Mouse (Mus musculus) olfactory bulb, adult 2 months (tissue): ENCODE measurements around the gene Tsc2. TPM values are rescaled to one million over a fixed set of nuclear protein-coding genes. Genes with fewer than 3 reads are reported as not detected.

Source experiments
- H3K27ac ChIP-seq: fragments of 200-500 bp; 2 replicates; pipeline ENCODE4 v1.5.1; 2012; ENCODE audit warnings: low read depth, low read length; ENCODE audit not compliant: insufficient read depth
- H3K4me1 ChIP-seq: fragments of 200-500 bp; 2 replicates; pipeline ENCODE4 v1.6.1; 2012; ENCODE audit warnings: low read length; ENCODE audit not compliant: control insufficient read depth, insufficient read depth
- H3K4me3 ChIP-seq: fragments of 200-500 bp; 2 replicates; pipeline ENCODE4 v1.5.1; 2012; ENCODE audit warnings: mild to moderate bottlenecking, low read depth, low read length, moderate library complexity; ENCODE audit not compliant: insufficient read depth
- CTCF ChIP-seq: fragments of 200-500 bp; IDR thresholded peaks from 2 replicates; pipeline ENCODE4 v1.5.1; 2012; ENCODE audit warnings: low read depth, mild to moderate bottlenecking, low read length, moderate library complexity; ENCODE audit not compliant: insufficient read depth
- POLR2A ChIP-seq: fragments of 200-500 bp; IDR thresholded peaks from 2 replicates; pipeline ENCODE4 v1.6.1; 2012; ENCODE audit warnings: mild to moderate bottlenecking, low read depth, low read length, moderate library complexity; ENCODE audit not compliant: insufficient read depth
- WGBS: fragments of 180-500 bp; shearing (Covaris S2); methylation state at CpG from one replicate; pipeline ENCODE4 v1.1.7; 2018; 5-methylcytosine and 5-hydroxymethylcytosine counted together
- polyA plus RNA-seq: library from polyadenylated mRNA; stranded (reverse); fragments of >200 nt; gene quantifications from 2 replicates; pipeline ENCODE4 v1.2.4, GENCODE M21; 2012; ENCODE audit warnings: low replicate concordance; ENCODE audit not compliant: missing spikeins, insufficient read depth, insufficient read length

Tsc2 gene
- polyA plus RNA-seq, 1 experiment = 286 TPM

DNA sequence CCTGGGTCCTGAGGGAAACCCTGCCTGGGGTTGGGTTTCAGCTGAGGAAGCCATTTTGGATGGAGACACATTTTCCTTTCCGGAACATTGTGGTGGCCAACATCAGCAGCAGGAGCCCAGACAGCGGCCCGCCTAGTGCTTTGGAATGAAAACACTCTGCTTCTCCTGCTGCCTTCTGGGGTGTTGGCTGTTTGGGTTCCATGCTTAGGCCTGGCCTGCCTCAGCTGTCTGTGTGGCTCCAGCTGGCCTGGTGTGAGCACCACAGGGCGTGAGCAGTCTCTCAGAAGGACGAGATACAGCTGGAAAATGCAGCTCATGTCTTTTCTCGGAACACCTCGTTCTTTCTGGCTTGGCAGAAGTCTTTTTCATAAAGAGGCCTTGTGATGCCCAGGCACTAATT, 75.3 kb downstream of the Tsc2 start:
- Histone ChIP-seq H3K4me1 (peaks cover 24% of the 10 kb centered on the region), H3K27ac (peak overlapping the region; percentile 96), H3K4me3 (no peak overlapping the region)
- TF ChIP-seq CTCF (no peak), POLR2A (no peak)
- 53% methylated on average over 7 of the region's 7 CpGs for WGBS

DNA sequence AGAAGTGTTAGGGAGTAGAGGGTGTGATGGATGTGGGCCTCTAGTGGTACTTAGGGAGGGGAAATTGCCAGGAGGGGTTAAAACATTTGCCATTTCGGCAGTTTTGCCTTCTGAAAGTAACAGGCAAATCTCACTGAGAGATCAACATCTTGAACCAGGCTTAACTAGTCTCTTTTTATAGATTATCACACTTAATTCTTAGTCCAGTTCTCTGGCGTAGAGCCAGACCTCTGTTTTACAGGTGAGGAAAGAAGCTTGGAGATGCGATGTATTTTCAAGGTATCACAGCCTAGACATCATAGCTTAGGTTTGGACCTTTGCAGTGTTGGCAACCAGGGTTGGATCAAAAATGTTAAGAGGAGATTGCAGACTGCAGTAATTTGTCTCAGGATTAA, 81.4 kb downstream of the Tsc2 start:
- H3K4me3 ChIP-seq = peak overlapping the region; percentile 76
- TF ChIP-seq POLR2A (no peak), CTCF (no peak)
- 22% methylated on average over 3 of the region's 3 CpGs for WGBS
- H3K27ac ChIP-seq = peak overlapping the region; percentile 69; the same call in 1 of the 2 replicates
- peaks cover 15% of the 10 kb centered on the region for H3K4me1 ChIP-seq

DNA sequence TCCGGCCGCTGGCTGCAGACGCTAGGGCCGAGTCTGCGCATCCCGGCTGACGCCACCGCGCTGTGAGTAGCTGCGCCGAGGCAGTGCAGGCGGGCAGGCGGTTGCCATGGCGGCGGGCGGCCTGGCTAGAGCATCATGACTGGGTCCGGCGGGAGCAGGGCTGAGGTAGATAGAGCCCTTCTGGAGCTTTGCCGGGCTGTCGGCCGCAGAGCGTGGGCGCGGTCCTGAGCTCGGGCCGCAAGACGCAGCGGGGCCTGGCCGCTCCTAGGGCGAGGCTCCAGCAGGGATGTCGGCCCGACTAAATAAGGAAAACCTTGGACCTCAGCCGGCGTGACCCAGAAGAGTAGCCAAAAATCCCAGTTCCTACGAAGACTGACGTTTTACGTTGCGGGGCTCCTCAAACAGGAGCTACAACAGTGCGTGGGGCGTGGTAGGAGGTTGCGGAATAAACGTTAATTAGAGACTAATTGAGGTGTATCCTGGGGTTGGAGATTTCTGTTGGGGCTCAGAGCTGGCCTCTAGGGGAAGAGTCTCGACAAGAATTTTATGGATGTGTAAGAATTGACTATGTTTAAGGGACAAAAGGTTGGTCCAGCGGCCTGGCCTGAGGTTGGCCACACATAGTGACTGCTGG, 81.9 kb downstream of the Tsc2 start:
- TF ChIP-seq CTCF (no peak), POLR2A (no peak)

DNA sequence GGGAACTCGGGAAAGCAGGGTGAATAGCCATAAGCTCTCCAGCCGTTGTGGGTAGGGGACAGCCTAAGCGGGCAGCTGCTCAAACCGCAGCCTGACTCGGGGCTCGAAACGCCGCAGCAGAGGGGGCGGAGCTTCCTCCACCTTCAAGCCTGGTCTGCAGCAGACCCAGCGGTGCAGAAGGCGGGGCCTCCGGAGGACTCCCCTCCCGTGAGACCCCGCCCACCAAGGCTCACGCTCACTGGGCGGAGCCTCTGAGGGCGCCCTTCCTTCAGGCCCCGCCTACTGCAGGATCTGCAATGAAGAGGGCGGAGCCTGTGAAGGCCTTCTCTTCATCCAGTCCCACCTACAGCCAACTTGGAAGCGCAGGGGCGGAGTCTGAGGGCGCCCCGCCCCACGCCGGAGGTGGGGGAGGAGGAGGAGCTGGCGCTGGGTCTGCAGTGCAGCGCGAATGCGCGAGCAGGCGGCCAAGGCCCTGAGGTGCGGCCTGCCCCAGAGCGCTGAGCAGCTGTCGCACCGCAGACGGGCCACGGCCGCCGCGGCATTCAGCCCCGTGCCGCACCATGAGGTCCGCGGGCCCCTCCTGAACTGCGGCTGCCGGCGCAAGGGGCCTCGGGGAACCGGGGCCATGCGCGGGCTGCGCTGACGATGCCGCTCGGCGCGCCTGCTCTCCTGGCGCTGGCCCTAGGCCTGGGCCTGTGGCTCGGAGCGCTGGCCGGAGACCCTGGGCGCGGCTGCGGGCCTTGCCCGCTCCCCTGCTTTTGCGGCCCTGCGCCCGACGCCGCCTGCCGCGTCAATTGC, 82.6 kb downstream of the Tsc2 start, which contains the start of gene Pkd1:
Gene Pkd1 (plus strand): TSS at position 217 of the 798 bp plus-strand sequence.
- Histone ChIP-seq H3K4me3 (peak within 1 kb of the TSS; percentile 76), H3K27ac (peak within 1 kb of the TSS; percentile 78), H3K4me1 (peaks cover 13% of the 10 kb centered on the region)
- no peak for TF ChIP-seq CTCF
- peak; percentile 98 for TF ChIP-seq POLR2A
- under 1% methylated on average over 72 of the region's 72 CpGs for whole genome bisulfite sequencing

More for the DNA sequence above, 81.9 kb downstream of the Tsc2 start:
- Histone ChIP-seq H3K4me3 (peak overlapping the region; percentile 76), H3K4me1 (peaks cover 15% of the 10 kb centered on the region), H3K27ac (peak overlapping the region; percentile 69)
- WGBS = under 1% methylated on average over 44 of the region's 44 CpGs

DNA sequence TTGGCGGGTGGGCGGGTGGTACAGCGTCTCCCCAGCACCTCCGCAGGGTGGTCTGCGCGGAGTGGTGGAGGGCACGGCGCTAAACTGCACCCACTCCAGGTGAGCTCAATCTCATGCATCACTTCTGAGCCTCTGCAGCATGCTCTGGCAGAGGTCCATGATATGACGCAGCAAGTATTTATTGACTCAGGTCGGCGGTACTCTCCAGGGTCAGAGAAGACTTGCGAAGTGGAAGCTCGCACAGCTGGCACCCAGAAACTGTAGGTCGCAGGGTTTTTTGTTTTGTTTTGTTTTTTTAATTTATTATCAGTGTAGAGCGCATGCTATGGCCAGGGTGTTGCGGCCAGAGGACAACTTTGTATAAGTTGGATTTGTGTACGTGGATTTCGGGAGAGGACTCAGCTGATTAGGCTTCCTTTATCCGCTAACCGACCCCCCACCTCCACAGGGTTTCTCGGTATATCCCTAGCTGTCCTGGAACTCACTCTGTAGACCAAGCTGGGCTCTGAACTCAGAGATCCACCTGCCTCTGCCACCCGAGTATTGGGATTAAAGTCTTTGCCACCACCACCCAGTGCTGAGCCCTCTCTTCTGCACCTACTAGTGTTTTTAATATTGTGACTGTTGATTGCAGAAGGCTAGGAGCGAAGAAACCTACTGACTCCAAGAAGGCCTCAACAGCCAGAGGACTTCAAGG, 83.4 kb downstream of the Tsc2 start:
- 8% methylated on average over 23 of the region's 23 CpGs for WGBS
- TF ChIP-seq CTCF (no peak), POLR2A (no peak)
- Histone ChIP-seq H3K4me1 (peaks cover 14% of the 10 kb centered on the region), H3K4me3 (peak overlapping the region; percentile 76), H3K27ac (peak overlapping the region; percentile 78; the same call in 1 of the 2 replicates)

DNA sequence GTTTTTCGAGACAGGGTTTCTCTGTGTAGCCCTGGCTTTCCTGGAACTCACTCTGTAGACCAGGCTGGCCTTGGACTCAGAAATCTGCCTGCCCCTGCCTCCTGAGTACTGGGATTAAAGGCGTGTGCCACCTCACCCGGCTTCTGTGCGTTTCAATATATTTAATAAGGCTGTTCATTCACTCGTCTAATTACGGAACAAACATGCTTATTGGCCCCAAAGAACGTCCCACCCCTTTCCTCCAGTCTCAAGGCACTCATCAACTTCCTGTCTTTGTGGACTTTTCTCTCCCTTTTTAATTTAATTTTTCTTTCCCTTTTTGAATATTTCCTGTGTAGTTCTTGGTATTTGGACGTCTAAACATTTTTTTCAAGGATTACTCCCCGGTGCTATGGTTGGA, 84.0 kb downstream of the Tsc2 start:
- Histone ChIP-seq H3K4me3 (no peak overlapping the region), H3K27ac (no peak overlapping the region), H3K4me1 (peaks cover 14% of the 10 kb centered on the region)
- TF ChIP-seq POLR2A (no peak), CTCF (no peak)
- WGBS = 18% methylated on average over 9 of the region's 9 CpGs

DNA sequence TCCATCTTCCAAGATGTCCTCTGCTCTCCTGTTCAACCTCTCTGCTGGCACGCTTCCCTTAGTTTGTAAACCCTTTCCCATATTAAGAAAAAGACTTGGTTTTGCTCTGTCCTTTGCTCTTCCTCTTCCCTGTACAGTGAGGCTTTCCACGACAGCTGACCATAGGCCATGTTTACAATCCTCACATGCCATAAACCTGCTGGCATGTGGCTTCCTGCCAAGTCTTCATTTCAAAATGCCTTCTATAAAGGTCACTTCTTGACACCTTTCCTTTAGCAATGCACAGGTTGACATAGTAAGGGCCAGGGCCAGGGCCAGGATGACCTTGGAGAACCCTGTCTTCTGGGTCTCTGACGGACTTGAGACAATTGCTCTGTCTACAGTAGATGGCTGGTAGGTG, 86.2 kb downstream of the Tsc2 start:
- Histone ChIP-seq H3K4me3 (no peak overlapping the region), H3K27ac (no peak overlapping the region), H3K4me1 (peaks cover 10% of the 10 kb centered on the region)
- TF ChIP-seq POLR2A = no peak
- TF ChIP-seq CTCF = no peak
- WGBS = 92% methylated on average over 3 of the region's 3 CpGs

Other genes starting within 250 kb of the Tsc2 start
- gene Rnps1, start 218.1 kb downstream of the Tsc2 start, polyA plus RNA-seq = not detected in 2 replicates
- gene Eci1, start 206.0 kb downstream of the Tsc2 start, polyA plus RNA-seq = not detected in 2 replicates
- gene Dnase1l2, start 189.5 kb downstream of the Tsc2 start, polyA plus RNA-seq = not detected in 2 replicates
- not detected in 2 replicates for gene E4f1, start 162.3 kb downstream of the Tsc2 start, polyA plus RNA-seq
- not detected in 2 replicates for gene Pgp, start 162.2 kb downstream of the Tsc2 start, polyA plus RNA-seq
- gene Bricd5, start 158.7 kb downstream of the Tsc2 start, polyA plus RNA-seq = not detected in 2 replicates
- gene Mlst8, start 153.6 kb downstream of the Tsc2 start, polyA plus RNA-seq = not detected in 2 replicates
- gene Caskin1, start 144.0 kb downstream of the Tsc2 start, polyA plus RNA-seq = not detected in 2 replicates
- not detected in 2 replicates for gene Traf7, start 104.7 kb downstream of the Tsc2 start, polyA plus RNA-seq
- not detected in 2 replicates for gene Rab26, start 98.4 kb downstream of the Tsc2 start, polyA plus RNA-seq
- not detected in 2 replicates for gene Pkd1, start 82.8 kb downstream of the Tsc2 start, polyA plus RNA-seq
- gene Nthl1, start 50 bp upstream of the Tsc2 start, polyA plus RNA-seq = not detected in 2 replicates
- gene Slc9a3r2, start 17.7 kb upstream of the Tsc2 start, polyA plus RNA-seq = not detected in 2 replicates
- gene Npw, start 25.8 kb upstream of the Tsc2 start, polyA plus RNA-seq = not detected in 2 replicates
- not detected in 2 replicates for gene Zfp598, start 37.1 kb upstream of the Tsc2 start, polyA plus RNA-seq
- gene Syngr3, start 57.3 kb upstream of the Tsc2 start, polyA plus RNA-seq = not detected in 2 replicates
- not detected in 2 replicates for gene Gfer, start 63.5 kb upstream of the Tsc2 start, polyA plus RNA-seq
- gene Noxo1, start 63.6 kb upstream of the Tsc2 start, polyA plus RNA-seq = not detected in 2 replicates
- not detected in 2 replicates for gene Tbl3, start 75.0 kb upstream of the Tsc2 start, polyA plus RNA-seq
- gene Rnf151, start 85.4 kb upstream of the Tsc2 start, polyA plus RNA-seq = not detected in 2 replicates
- gene Rps2, start 85.5 kb upstream of the Tsc2 start, polyA plus RNA-seq = not detected in 2 replicates
- not detected in 2 replicates for gene Ndufb10, start 91.8 kb upstream of the Tsc2 start, polyA plus RNA-seq
- gene Rpl3l, start 95.2 kb upstream of the Tsc2 start, polyA plus RNA-seq = not detected in 2 replicates
- gene Msrb1, start 104.0 kb upstream of the Tsc2 start, polyA plus RNA-seq = not detected in 2 replicates
- not detected in 2 replicates for gene Hs3st6, start 120.4 kb upstream of the Tsc2 start, polyA plus RNA-seq
- not detected in 2 replicates for gene Meiob, start 171.7 kb upstream of the Tsc2 start, polyA plus RNA-seq
- gene Hagh, start 207.5 kb upstream of the Tsc2 start, polyA plus RNA-seq = not detected in 2 replicates
- not detected in 2 replicates for gene Fahd1, start 217.7 kb upstream of the Tsc2 start, polyA plus RNA-seq
- not detected in 2 replicates for gene Igfals, start 233.4 kb upstream of the Tsc2 start, polyA plus RNA-seq